Mouse (Mus musculus): Measurements from ENCODE around the gene Sh3pxd2a.

- no peak for TF ChIP-seq POLR2A (IDR thresholded peaks at IDR 0.05; ENCODE audit: low read depth, low read length)
- no peak for TF ChIP-seq CTCF (IDR thresholded peaks at IDR 0.05; ENCODE audit: borderline replicate concordance, insufficient read depth, low read length)
Measured at GRCm38 (mm10) chr19:47306917-47307315, 157.3 kb downstream of the Sh3pxd2a start.
